Mouse (Mus musculus): ENCODE measurements around the gene Ubb. TPM values are rescaled to one million over a fixed set of nuclear protein-coding genes. Genes with fewer than 3 reads are reported as not detected.
A peak's percentile ranks its signal among the peaks of the same experiment; 100 is the strongest.

The Ubb gene
- polyA plus RNA-seq, 1 experiment, result 593 TPM

DNA sequence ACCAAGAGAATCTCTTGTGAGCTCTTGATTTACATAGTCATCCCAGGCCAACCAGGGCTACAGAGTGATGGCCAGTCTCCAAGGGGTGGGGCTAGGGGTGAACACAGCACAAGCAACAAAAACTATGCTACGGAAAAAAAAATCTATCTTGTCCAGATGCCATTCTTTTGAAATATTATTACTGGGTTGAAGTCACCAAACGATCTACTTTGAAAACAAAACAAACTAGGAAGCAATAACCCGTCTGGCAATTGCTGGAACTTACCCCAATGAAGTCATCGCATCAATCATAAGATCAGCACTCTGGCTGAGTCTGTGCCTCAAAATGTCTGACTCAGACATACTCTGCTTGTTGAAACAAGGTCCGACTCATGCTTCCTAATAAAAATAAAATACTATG, 1.2 kb upstream of the Ubb start:
- peak overlapping the region; percentile 57; the same call in 1 of the 2 replicates for H3K4me3 ChIP-seq (ENCODE audit: insufficient read depth, low read length)
- H3K27ac ChIP-seq (ENCODE audit: insufficient read depth, low read length), result peak overlapping the region; percentile 94
- no peak for TF ChIP-seq CTCF (IDR thresholded peaks at IDR 0.05; ENCODE audit: borderline replicate concordance, insufficient read depth, low read length)
- no peak for TF ChIP-seq POLR2A (IDR thresholded peaks at IDR 0.05; ENCODE audit: low read depth, low read length)
- H3K4me1 ChIP-seq (ENCODE audit: control insufficient read depth, insufficient read depth, low read length), result peaks cover 3% of the 10 kb centered on the region

DNA sequence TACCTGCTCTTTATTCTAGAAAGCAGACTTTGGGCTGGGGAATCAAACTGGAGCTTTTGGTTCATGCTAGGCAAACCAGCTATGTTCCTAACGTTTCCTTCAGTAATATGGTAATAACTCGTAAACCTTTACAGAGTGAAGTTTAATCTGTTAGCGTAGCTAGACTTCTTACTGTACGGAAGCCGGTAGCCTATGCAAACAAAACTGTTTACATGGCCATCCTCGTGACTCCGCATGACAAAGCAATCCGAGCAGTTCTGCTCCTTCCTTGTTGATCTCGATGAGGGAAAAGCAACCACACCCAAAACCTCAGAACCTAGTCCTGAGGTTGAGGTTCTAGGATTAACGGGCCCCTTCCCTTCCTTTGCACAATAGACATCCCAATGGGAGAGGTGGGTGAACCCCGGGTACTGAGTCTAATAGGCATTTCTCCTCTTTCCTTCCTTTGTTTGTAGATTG, 715 bp upstream of the Ubb start:
- H3K4me1 ChIP-seq (ENCODE audit: control insufficient read depth, insufficient read depth, low read length), result peaks cover 5% of the 10 kb centered on the region
- H3K27ac ChIP-seq (ENCODE audit: insufficient read depth, low read length), result peak overlapping the region; percentile 94
- TF ChIP-seq POLR2A (IDR thresholded peaks at IDR 0.05; ENCODE audit: low read depth, low read length) (peak; percentile 49; the same call in 1 of the 2 replicates), CTCF (IDR thresholded peaks at IDR 0.05; ENCODE audit: borderline replicate concordance, insufficient read depth, low read length) (no peak)
- H3K4me3 ChIP-seq (ENCODE audit: insufficient read depth, low read length), result peak overlapping the region; percentile 57

DNA sequence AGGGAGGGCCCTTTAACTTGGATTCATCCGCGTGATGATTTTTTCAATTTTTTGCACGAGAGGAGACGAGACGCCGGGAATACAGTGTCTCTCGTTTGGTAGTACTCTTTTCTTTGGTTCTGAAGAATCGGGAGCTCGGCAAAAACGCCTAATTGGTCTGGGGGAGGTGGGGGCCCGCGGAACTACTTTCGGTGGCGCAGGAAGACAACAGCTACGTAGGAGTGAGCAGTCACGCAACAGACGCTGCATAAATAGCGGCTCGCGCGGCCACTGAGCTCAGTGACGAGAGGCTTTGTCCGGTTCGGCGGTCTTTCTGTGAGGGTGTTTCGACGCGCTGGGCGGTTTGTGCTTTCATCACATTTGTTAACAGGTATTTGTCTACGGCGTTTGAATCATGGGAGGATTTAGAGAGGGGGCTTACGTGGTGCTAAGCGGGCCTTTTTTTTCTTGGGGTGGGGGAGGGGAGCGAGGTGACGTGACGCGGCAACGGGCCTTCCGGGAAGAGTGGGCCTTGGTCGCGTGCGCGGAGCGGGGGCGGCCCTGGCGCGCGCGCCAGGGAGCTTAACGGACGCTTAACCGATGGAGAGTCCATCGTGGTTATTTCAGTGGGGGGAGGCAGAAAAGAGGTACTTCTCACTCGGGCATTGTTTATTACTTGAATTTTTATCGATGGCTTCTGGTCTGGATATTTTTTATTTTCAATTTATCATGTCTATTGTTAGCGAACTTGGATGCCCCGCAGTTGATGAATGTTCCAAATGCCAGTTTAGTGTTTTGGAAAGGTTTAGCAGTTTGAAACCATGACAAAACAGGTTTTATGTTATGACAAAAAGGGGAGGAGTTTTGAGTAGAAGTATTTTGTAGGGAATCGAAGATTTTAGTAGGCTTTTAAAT, 502 bp downstream of the Ubb start:
- Histone ChIP-seq H3K4me1 (ENCODE audit: control insufficient read depth, insufficient read depth, low read length) (peaks cover 5% of the 10 kb centered on the region), H3K27ac (ENCODE audit: insufficient read depth, low read length) (peak overlapping the region; percentile 91)
- TF ChIP-seq POLR2A (IDR thresholded peaks at IDR 0.05; ENCODE audit: low read depth, low read length) (peak; percentile 99), CTCF (IDR thresholded peaks at IDR 0.05; ENCODE audit: borderline replicate concordance, insufficient read depth, low read length) (no peak)

DNA sequence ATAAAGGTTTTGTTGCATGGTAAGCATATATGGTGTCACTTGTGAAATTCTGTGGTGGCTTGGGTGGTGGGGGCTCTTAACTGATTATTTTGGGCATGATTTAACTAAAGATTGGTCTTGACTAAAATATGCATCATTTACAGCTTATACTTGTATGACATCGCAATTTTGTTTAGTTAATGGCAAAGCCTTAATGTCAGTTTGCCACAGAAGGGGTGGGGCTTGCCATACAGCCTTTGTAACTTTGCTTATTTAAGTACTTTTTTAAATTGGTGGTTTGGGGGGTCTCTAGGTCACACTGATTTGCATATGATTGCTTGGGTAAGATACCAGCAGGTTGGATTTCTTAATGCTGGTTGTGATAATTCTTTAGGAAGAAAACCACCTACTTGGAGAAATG, 2.2 kb downstream of the Ubb start:
- Histone ChIP-seq H3K27ac (ENCODE audit: insufficient read depth, low read length) (no peak overlapping the region), H3K4me3 (ENCODE audit: insufficient read depth, low read length) (peak overlapping the region; percentile 67), H3K4me1 (ENCODE audit: control insufficient read depth, insufficient read depth, low read length) (peaks cover 5% of the 10 kb centered on the region)
- TF ChIP-seq CTCF (IDR thresholded peaks at IDR 0.05; ENCODE audit: borderline replicate concordance, insufficient read depth, low read length), result no peak
- TF ChIP-seq POLR2A (IDR thresholded peaks at IDR 0.05; ENCODE audit: low read depth, low read length), result no peak

More for the DNA sequence above, 502 bp downstream of the Ubb start:
- peak overlapping the region; percentile 91 for H3K4me3 ChIP-seq (ENCODE audit: insufficient read depth, low read length)

DNA sequence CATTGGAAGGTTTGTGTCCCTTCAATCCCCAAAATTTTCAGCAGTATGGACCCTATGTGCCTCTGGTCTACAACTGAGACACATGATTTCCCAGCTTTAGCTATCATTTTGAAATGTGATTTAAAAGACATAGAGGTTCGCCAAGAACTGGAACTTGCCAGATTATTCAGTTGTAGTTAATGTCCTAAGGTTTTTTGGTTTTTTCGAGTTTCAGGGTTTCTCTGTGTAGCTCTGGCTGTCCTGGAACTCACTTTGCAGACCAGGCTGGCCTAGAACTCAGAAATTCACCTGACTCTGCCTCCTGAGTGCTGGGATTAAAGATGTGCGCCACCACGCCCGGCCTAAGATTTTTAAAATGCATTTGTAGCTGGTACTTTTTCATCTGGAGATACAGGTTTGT, 2.7 kb downstream of the Ubb start:
- Histone ChIP-seq H3K4me3 (ENCODE audit: insufficient read depth, low read length) (peak overlapping the region; percentile 67), H3K4me1 (ENCODE audit: control insufficient read depth, insufficient read depth, low read length) (peaks cover 5% of the 10 kb centered on the region), H3K27ac (ENCODE audit: insufficient read depth, low read length) (no peak overlapping the region)
- TF ChIP-seq POLR2A (IDR thresholded peaks at IDR 0.05; ENCODE audit: low read depth, low read length) (no peak), CTCF (IDR thresholded peaks at IDR 0.05; ENCODE audit: borderline replicate concordance, insufficient read depth, low read length) (no peak)

DNA sequence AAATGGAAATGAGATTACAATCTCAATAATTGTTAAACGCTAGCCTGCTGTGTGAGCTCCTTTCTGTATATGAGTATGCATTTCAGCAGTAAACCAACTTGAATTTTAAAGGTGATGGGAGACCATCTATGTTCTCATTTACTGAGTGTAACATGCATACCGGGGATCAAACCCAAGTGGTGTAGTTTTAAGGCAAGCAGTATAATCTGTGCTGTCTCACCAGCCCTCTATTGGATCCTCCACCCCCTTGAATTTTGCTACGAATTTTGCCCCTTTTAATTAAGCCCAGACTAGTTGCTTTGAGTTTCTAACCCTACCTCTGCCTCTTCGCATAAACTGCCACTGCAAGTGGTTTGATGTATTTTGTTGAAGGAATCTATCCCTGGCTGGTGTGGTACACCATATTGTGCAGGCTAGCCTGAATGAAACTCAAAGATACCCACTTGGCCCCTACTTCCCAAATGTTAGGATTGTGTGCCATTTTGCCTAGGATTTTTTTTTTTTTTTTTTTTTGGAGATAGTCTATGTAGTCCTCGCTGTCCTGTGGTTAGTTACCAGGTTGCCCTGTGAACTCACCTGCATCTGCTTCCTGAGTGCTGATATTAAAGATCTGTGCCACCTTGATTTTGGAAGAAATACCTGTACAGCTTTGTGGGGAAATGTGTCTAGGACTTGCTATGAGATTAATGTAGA, 3.3 kb downstream of the Ubb start:
- Histone ChIP-seq H3K4me3 (ENCODE audit: insufficient read depth, low read length) (peak overlapping the region; percentile 67), H3K4me1 (ENCODE audit: control insufficient read depth, insufficient read depth, low read length) (peaks cover 5% of the 10 kb centered on the region), H3K27ac (ENCODE audit: insufficient read depth, low read length) (no peak overlapping the region)
- no peak for TF ChIP-seq CTCF (IDR thresholded peaks at IDR 0.05; ENCODE audit: borderline replicate concordance, insufficient read depth, low read length)
- TF ChIP-seq POLR2A (IDR thresholded peaks at IDR 0.05; ENCODE audit: low read depth, low read length), result peak; percentile 51; the same call in 1 of the 2 replicates

DNA sequence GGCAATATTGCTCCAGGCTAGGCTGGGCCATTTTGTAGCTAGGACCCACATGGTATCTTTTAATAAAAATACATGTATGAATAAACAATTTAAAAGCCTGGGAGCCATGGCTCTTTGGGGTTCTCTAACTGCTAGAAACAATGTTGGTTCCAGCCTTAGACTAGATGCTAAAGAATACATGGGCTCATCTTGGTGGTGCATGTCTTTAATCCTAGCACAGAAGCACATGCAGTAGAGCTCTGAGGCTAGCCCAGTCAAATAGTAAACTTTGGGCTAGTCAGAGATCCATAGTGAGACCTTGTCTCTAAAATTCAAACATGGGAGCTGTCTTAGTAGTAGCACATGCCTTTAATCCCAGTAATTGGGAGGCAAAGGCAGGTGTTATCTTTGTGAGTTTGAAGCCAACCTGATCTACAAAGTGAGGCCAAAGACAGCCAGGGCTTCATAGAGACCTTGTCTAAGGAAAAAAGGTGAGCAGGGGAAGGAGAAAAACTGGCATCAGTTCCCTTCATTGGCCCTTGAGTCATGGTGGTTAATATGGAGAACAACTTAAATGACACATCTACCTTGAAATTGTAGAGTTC, 4.1 kb downstream of the Ubb start:
- no peak overlapping the region for H3K27ac ChIP-seq (ENCODE audit: insufficient read depth, low read length)
- peaks cover 6% of the 10 kb centered on the region for H3K4me1 ChIP-seq (ENCODE audit: control insufficient read depth, insufficient read depth, low read length)
- TF ChIP-seq CTCF (IDR thresholded peaks at IDR 0.05; ENCODE audit: borderline replicate concordance, insufficient read depth, low read length) (no peak), POLR2A (IDR thresholded peaks at IDR 0.05; ENCODE audit: low read depth, low read length) (peak; percentile 38; the same call in 1 of the 2 replicates)
- H3K4me3 ChIP-seq (ENCODE audit: insufficient read depth, low read length), result peak overlapping the region; percentile 67; the same call in 1 of the 2 replicates

DNA sequence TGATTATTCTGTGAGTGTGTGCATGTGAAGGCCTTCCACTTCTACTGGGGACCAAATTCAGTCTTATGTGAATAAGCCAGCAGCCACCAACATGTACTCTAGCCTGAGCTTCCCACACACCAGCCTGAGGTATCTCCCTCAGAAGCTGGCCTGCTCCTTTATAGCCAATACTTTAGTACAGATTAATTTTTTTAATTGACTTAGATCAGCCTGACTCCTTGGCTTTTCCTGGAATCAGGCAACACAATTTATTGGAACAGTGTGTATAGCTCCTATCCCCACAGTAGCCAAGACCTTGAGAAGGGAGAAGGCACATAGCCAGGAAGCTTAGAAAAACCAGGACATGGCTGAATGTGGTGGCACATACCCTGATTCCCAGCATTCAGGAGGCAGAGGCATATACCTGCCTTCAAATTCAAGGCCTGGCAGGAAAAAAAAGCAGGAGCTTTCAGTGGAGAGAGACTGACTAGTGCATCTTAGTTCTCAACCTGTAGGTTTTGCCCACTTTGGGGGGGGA, 5.0 kb downstream of the Ubb start:
- peaks cover 6% of the 10 kb centered on the region for H3K4me1 ChIP-seq (ENCODE audit: control insufficient read depth, insufficient read depth, low read length)
- peak; percentile 53 for TF ChIP-seq POLR2A (IDR thresholded peaks at IDR 0.05; ENCODE audit: low read depth, low read length)
- TF ChIP-seq CTCF (IDR thresholded peaks at IDR 0.05; ENCODE audit: borderline replicate concordance, insufficient read depth, low read length), result no peak
- no peak overlapping the region for H3K4me3 ChIP-seq (ENCODE audit: insufficient read depth, low read length)
- H3K27ac ChIP-seq (ENCODE audit: insufficient read depth, low read length), result no peak overlapping the region

DNA sequence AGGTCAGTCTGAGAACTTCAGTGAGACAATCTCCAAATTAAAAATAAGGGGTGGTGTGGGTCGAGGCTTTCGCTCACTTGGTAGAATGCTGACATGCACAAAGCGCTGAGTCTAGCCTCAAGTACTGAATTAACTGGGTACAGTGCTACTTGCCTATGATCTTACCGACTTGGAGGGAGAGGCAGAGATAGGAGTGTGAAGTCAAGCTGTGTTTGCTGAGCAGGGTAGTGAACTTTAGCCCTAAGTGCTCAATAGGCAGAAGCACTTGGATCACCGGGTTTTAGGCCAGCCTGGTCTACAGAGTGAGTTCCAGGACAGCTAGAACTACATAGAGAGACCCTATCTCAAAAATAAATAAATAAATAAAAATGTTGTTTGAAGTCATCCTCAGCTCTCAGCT, 6.2 kb downstream of the Ubb start:
- Histone ChIP-seq H3K4me1 (ENCODE audit: control insufficient read depth, insufficient read depth, low read length) (peaks cover 6% of the 10 kb centered on the region), H3K27ac (ENCODE audit: insufficient read depth, low read length) (no peak overlapping the region), H3K4me3 (ENCODE audit: insufficient read depth, low read length) (no peak overlapping the region)
- TF ChIP-seq POLR2A (IDR thresholded peaks at IDR 0.05; ENCODE audit: low read depth, low read length), result no peak
